Mouse (Mus musculus) testis, adult 2 months (tissue): Measurements from ENCODE around the gene Fam20c.

Source experiments
- CTCF ChIP-seq: fragments of 200-500 bp; IDR thresholded peaks from 2 replicates; pipeline ENCODE4 v1.5.1; 2012; ENCODE audit warnings: low read depth, mild to moderate bottlenecking, inconsistent platforms, low read length, moderate library complexity; ENCODE audit not compliant: control insufficient read depth, insufficient read depth, insufficient replicate concordance
- POLR2A ChIP-seq: fragments of 200-500 bp; IDR thresholded peaks from 2 replicates; pipeline ENCODE4 v1.6.1; 2012; ENCODE audit warnings: low read depth, mild to moderate bottlenecking, inconsistent platforms, low read length, moderate library complexity; ENCODE audit not compliant: control insufficient read depth

- no peak for TF ChIP-seq CTCF
- TF ChIP-seq POLR2A = no peak
These were observed 7.6 kb downstream of the Fam20c start for GRCm38 (mm10) chr5:138761836-138762334.
